Mouse (Mus musculus): ENCODE results near the gene P2ry13. TPM values are rescaled to one million over a fixed set of nuclear protein-coding genes. Genes with fewer than 3 reads are reported as not detected.

P2ry13 gene
- polyA plus RNA-seq (2012; rRNA removed): 1.3 and 1.4 TPM in 2 replicates
- polyA plus RNA-seq (2014; fragmentation: Nextera tagmentation; extraction: Ambion mirVana): 1.6 and 1.9 TPM in 2 replicates

DNA sequence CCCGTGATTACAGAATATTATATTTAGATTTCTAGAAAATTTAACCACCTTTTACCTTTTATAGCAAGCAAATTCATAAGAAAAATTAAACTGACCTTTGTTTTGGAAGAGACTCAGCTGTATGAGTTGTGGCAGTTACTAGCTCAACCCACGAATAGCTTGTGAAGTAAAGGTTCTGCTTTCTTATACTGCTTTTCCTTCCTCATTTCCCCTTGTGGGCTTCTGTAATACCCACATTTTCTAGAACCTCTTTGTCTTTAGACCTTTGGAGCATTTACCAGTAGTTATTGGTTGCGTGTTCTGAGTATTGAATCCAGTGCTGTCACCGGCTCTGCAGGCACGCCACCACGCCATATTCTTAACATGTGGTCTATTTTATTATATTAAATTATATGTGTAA, at the start of gene P2ry13:
Gene P2ry13, minus strand, starts transcription at position 156 of the 400 bp plus-strand sequence.
- ATAC-seq (ENCODE audit: low FRiP score, low read depth) (no peak), DNase-seq (ENCODE audit: low spot score) (no peak)
- H3K4me2 ChIP-seq (replicated peaks; ENCODE audit: low read depth, low read length, severe bottlenecking): no peak within 1 kb of the TSS
- H3K4me1 ChIP-seq (ENCODE audit: control insufficient read depth, insufficient read depth, low read length): peaks cover 7% of the 10 kb centered on the region; the same call in 1 of the 2 replicates
- H3K4me3 ChIP-seq (replicated peaks; ENCODE audit: low read length): no peak within 1 kb of the TSS
- H3K36me3 ChIP-seq (ENCODE audit: control insufficient read depth, insufficient read depth, low read length): no peaks in the 10 kb centered on the region
- 73% methylated on average over 6 of the region's 6 CpGs for WGBS
- H3K9me3 ChIP-seq (ENCODE audit: control insufficient read depth, low read length): no peaks in the 10 kb centered on the region
- H3K27ac ChIP-seq (replicated peaks; ENCODE audit: low read depth, low read length): no peak within 1 kb of the TSS
- no peak within 1 kb of the TSS for H3K9ac ChIP-seq (ENCODE audit: low read depth, low read length, severe bottlenecking)
- no peak for TF ChIP-seq POLR2A (IDR thresholded peaks at IDR 0.05; ENCODE audit: borderline replicate concordance, extremely low read depth, insufficient read depth, insufficient read length)
- no peaks in the 10 kb centered on the region for H3K27me3 ChIP-seq (ENCODE audit: control insufficient read depth, insufficient read depth, low read length)

DNA sequence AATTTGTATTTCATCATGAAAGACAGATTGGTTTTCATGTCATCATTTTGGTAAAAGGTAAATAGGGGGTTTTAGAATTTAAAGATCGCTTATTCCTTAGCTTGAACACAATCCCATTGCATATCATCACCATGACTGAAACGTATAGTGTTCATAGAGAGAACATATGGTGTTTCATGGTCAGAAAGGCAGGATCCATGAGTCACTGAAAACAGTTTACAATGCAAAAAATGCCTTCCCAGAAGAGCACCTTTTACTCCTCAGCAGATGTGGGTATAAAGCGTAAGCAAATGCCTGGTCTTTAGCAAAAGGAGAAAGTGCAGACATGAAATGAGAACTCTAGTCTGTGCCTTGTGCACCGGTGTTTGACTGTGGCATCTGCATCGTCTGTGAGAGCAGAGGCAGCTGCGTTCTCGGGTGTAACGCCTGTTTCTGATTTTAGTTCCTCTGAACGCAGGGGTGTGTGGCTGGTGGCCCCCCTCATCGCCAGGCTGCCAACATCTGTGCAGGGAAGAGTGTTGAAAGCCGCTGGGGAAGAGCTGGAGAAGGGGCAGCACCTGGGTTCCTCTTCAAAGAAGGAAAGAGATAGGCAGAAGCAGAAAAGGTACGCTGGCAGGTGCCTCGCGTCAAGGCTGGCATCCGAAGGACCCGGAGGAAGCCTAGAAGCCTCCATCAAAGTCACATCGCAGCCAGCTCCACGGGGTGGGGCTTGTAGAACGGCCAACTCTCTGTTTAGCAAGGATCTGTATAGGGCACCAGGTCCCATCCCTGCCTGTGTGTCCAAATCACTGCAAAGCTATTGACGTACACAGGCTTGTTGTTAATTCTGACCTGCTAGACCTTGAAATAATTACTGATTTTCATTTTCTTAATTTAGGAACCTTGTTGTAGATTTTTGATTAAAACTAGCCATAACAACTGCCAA, 47.3 kb upstream of the P2ry13 start:
- peak; percentile 23; the same call in 1 of the 2 replicates for ATAC-seq (ENCODE audit: low FRiP score, low read depth)
- no peak for DNase-seq (ENCODE audit: low spot score)
- H3K4me2 ChIP-seq (replicated peaks; ENCODE audit: low read depth, low read length, severe bottlenecking): no peak overlapping the region

DNA sequence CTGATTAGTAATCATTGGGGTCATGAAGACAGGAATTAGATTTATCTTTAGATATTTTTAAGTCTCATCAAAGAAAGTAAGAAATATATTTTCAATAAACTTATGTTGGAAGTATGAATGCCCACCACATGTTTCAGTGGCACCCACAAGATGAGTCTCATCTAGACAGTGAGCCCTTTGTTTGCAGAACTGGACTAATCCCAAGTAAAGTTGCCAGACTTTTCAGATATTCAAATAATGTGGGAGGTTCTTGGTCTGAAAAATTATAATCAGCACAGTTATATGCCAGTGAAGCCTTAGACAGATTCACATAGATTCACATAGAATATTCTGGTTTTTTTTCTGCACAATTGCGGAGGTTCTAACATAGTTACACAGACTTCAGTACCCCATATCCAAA, 39.8 kb upstream of the P2ry13 start:
- TF ChIP-seq POLR2A (IDR thresholded peaks at IDR 0.05; ENCODE audit: borderline replicate concordance, extremely low read depth, insufficient read depth, insufficient read length): no peak
- WGBS: 95% methylated on average over 1 of the region's 1 CpGs
- ATAC-seq (ENCODE audit: low FRiP score, low read depth) (no peak), DNase-seq (ENCODE audit: low spot score) (no peak)
- Histone ChIP-seq H3K4me3 (replicated peaks; ENCODE audit: low read length) (no peak overlapping the region), H3K27me3 (ENCODE audit: control insufficient read depth, insufficient read depth, low read length) (no peaks in the 10 kb centered on the region), H3K9ac (ENCODE audit: low read depth, low read length, severe bottlenecking) (no peak overlapping the region), H3K36me3 (ENCODE audit: control insufficient read depth, insufficient read depth, low read length) (no peaks in the 10 kb centered on the region), H3K9me3 (ENCODE audit: control insufficient read depth, low read length) (no peaks in the 10 kb centered on the region), H3K4me2 (replicated peaks; ENCODE audit: low read depth, low read length, severe bottlenecking) (no peak overlapping the region), H3K27ac (replicated peaks; ENCODE audit: low read depth, low read length) (no peak overlapping the region), H3K4me1 (ENCODE audit: control insufficient read depth, insufficient read depth, low read length) (no peaks in the 10 kb centered on the region)

More for the DNA sequence above, 47.3 kb upstream of the P2ry13 start:
- H3K9me3 ChIP-seq (ENCODE audit: control insufficient read depth, low read length): no peaks in the 10 kb centered on the region
- H3K9ac ChIP-seq (ENCODE audit: low read depth, low read length, severe bottlenecking): no peak overlapping the region
- H3K27me3 ChIP-seq (ENCODE audit: control insufficient read depth, insufficient read depth, low read length): no peaks in the 10 kb centered on the region
- no peak for TF ChIP-seq POLR2A (IDR thresholded peaks at IDR 0.05; ENCODE audit: borderline replicate concordance, extremely low read depth, insufficient read depth, insufficient read length)
- H3K36me3 ChIP-seq (ENCODE audit: control insufficient read depth, insufficient read depth, low read length): no peaks in the 10 kb centered on the region
- H3K27ac ChIP-seq (replicated peaks; ENCODE audit: low read depth, low read length): no peak overlapping the region
- WGBS: 49% methylated on average over 20 of the region's 20 CpGs
- H3K4me1 ChIP-seq (ENCODE audit: control insufficient read depth, insufficient read depth, low read length): peaks cover 5% of the 10 kb centered on the region; the same call in 1 of the 2 replicates
- H3K4me3 ChIP-seq (replicated peaks; ENCODE audit: low read length): no peak overlapping the region

DNA sequence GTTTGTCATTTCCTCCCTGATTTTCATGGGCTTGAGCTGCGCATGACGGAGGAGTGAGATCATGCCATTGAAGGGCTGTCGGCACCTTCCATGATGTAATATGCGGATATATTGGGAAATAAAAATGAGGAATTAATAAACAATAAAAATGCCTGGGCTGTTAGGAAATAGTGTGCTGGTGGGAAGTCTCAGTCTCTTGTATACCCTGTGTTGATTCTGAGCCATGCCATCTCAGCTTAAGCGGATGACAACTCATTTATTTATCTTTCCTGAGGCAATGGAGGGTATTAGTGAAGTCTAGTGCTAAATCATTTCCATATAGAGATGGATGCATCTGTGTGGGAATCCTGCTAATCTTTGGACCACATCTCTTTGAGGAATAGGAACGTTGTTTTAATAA, 37.3 kb upstream of the P2ry13 start:
- Histone ChIP-seq H3K36me3 (ENCODE audit: control insufficient read depth, insufficient read depth, low read length) (no peaks in the 10 kb centered on the region), H3K4me1 (ENCODE audit: control insufficient read depth, insufficient read depth, low read length) (no peaks in the 10 kb centered on the region), H3K4me2 (replicated peaks; ENCODE audit: low read depth, low read length, severe bottlenecking) (no peak overlapping the region), H3K9ac (ENCODE audit: low read depth, low read length, severe bottlenecking) (no peak overlapping the region), H3K4me3 (replicated peaks; ENCODE audit: low read length) (no peak overlapping the region), H3K9me3 (ENCODE audit: control insufficient read depth, low read length) (no peaks in the 10 kb centered on the region), H3K27ac (replicated peaks; ENCODE audit: low read depth, low read length) (no peak overlapping the region), H3K27me3 (ENCODE audit: control insufficient read depth, insufficient read depth, low read length) (no peaks in the 10 kb centered on the region)
- DNase-seq (ENCODE audit: low spot score) (no peak), ATAC-seq (ENCODE audit: low FRiP score, low read depth) (no peak)
- TF ChIP-seq POLR2A (IDR thresholded peaks at IDR 0.05; ENCODE audit: borderline replicate concordance, extremely low read depth, insufficient read depth, insufficient read length): no peak
- WGBS: 73% methylated on average over 6 of the region's 6 CpGs

DNA sequence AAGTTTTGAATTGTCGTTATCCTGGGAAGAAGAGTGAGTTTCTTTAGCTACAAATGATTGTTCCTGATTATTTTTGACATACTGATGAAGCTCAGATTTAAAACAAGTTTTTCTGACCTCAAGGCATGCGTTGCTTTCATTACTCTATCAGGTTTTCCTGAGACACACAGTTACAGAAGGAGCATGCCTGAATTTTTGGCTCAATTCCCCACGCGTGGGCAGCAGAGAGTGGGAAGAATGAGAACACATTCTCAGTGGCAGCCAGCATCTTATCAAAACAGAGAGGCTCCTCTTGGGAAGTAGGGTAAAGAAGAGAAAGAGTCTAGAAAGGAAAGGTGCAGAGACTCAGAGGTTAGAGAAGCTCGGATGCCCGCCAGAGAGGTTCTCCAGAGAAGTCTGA, 32.7 kb upstream of the P2ry13 start:
- no peaks in the 10 kb centered on the region for H3K36me3 ChIP-seq (ENCODE audit: control insufficient read depth, insufficient read depth, low read length)
- H3K27me3 ChIP-seq (ENCODE audit: control insufficient read depth, insufficient read depth, low read length): no peaks in the 10 kb centered on the region
- H3K4me1 ChIP-seq (ENCODE audit: control insufficient read depth, insufficient read depth, low read length): no peaks in the 10 kb centered on the region
- H3K9me3 ChIP-seq (ENCODE audit: control insufficient read depth, low read length): no peaks in the 10 kb centered on the region
- 62% methylated on average over 6 of the region's 6 CpGs for WGBS
- no peak overlapping the region for H3K4me3 ChIP-seq (replicated peaks; ENCODE audit: low read length)
- H3K27ac ChIP-seq (replicated peaks; ENCODE audit: low read depth, low read length): no peak overlapping the region
- H3K4me2 ChIP-seq (replicated peaks; ENCODE audit: low read depth, low read length, severe bottlenecking): no peak overlapping the region
- ATAC-seq (ENCODE audit: low FRiP score, low read depth) (no peak), DNase-seq (ENCODE audit: low spot score) (no peak)
- no peak overlapping the region for H3K9ac ChIP-seq (ENCODE audit: low read depth, low read length, severe bottlenecking)
- no peak for TF ChIP-seq POLR2A (IDR thresholded peaks at IDR 0.05; ENCODE audit: borderline replicate concordance, extremely low read depth, insufficient read depth, insufficient read length)

Data from limb, embryonic 14.5 days (tissue).